Mouse (Mus musculus) intestine, embryonic 16.5 days (tissue): ENCODE measurements around the gene Ssx9. TPM values are rescaled to one million over a fixed set of nuclear protein-coding genes. Genes with fewer than 3 reads are reported as not detected.
"Not testable (repeated sequence)": the region's sequence is repeated elsewhere in the genome, so short reads cannot be mapped to it uniquely, and the experiment has no call there.

ENCODE experiments used
- ATAC-seq: fragments of 200-750 bp; cut with Nextera tagmentation; 2 replicates; pipeline ENCODE4 v1.8.0; 2017; ENCODE audit warnings: moderate TSS enrichment, moderate library complexity
- H3K27ac ChIP-seq: fragments of 300-500 bp; sonication (generic); 2 replicates; pipeline ENCODE4 v1.5.1; 2014; ENCODE audit warnings: mild to moderate bottlenecking, low read length
- H3K27me3 ChIP-seq: fragments of 300-500 bp; sonication (generic); replicated peaks from 2 replicates; pipeline ENCODE4 v1.6.1; 2014; ENCODE audit warnings: low read length, control low read depth, mixed read lengths; ENCODE audit not compliant: control insufficient read depth, insufficient read depth
- H3K36me3 ChIP-seq: fragments of 300-500 bp; sonication (generic); 2 replicates; pipeline ENCODE4 v1.6.1; 2014; ENCODE audit warnings: low read length, control low read depth; ENCODE audit not compliant: control insufficient read depth, insufficient read depth
- H3K4me1 ChIP-seq: fragments of 300-500 bp; sonication (generic); 2 replicates; pipeline ENCODE4 v1.6.1; 2014; ENCODE audit warnings: low read length, control low read depth, mixed read lengths; ENCODE audit not compliant: control insufficient read depth, insufficient read depth
- H3K4me2 ChIP-seq: fragments of 300-500 bp; sonication (generic); 2 replicates; pipeline ENCODE4 v1.6.1; 2014; ENCODE audit warnings: low read depth, low read length, control low read depth
- H3K4me3 ChIP-seq: fragments of 300-500 bp; sonication (generic); 2 replicates; pipeline ENCODE4 v1.5.1; 2014; ENCODE audit warnings: mild to moderate bottlenecking, low read length
- H3K9ac ChIP-seq: fragments of 300-500 bp; sonication (generic); 2 replicates; pipeline ENCODE4 v1.6.1; 2014; ENCODE audit warnings: low read depth, low read length
- H3K9me3 ChIP-seq: fragments of 300-500 bp; sonication (generic); 2 replicates; pipeline ENCODE4 v1.6.1; 2016; ENCODE audit warnings: low read length, control low read depth; ENCODE audit not compliant: control insufficient read depth
- WGBS: fragments of 180-500 bp; shearing (Covaris S2); extraction: QIAGEN DNeasy Blood & Tissue Kit; methylation state at CpG from one replicate; pipeline ENCODE4 v1.1.7; 2014; 5-methylcytosine and 5-hydroxymethylcytosine counted together
- polyA plus RNA-seq: library from polyadenylated mRNA; unstranded; fragments of >200 nt; fragmentation: Nextera tagmentation; extraction: Ambion mirVana; gene quantifications from 2 replicates; pipeline ENCODE4 v1.2.1, GENCODE M21; 2015

Gene Ssx9
- polyA plus RNA-seq, result not detected in 2 replicates

DNA sequence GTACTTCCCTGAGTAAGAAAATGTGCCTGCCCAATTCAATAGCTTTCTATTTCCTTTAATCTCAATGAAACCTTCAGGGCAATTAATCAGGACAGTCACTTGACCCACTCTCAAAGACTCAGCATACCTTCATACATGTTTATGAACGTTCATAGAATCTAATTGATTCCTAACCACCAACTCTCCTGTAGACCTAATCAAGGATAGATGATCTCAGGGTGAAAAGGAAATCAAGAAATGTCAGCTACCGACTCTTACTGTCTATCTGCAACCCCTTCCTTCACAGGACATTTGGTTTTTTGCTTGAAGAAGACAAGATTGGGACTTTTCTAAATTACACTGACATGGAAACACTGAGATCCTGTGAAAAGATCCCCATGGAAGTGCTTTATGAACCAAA, at the start of gene Ssx9:
Gene Ssx9, plus strand, starts transcription at position 301 of the 400 bp plus-strand sequence.
- not testable (repeated sequence) for H3K9me3 ChIP-seq, H3K9ac ChIP-seq, H3K4me1 ChIP-seq, H3K4me3 ChIP-seq, H3K36me3 ChIP-seq, H3K4me2 ChIP-seq, ATAC-seq, H3K27me3 ChIP-seq, H3K27ac ChIP-seq
- 55% methylated on average over 2 of the region's 2 CpGs for WGBS

DNA sequence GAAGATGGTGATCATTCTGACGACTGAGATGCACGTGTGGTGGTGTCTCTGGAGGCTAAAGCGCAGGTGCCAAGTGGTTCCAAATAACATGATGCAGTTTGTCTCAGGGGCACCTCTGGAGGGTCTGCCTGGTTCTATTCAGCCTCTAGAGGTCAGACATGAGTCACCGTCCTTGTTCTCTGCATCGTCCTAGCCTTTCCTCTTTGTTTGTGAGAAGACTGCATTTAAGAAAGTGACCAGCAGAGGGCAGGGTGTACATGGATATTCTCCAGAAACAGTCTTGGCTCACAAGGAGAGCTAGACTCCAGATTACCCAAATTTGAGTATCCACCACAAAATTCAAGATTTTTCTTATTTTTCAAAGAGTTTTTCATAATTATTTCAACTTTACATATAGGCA, 15.3 kb upstream of the Ssx9 start:
- no peaks in the 10 kb centered on the region for H3K4me1 ChIP-seq
- H3K4me3 ChIP-seq, result no peak overlapping the region
- H3K27me3 ChIP-seq, result no peaks in the 10 kb centered on the region
- H3K9ac ChIP-seq, result no peak overlapping the region
- ATAC-seq, result no peak
- no peak overlapping the region for H3K27ac ChIP-seq
- 53% methylated on average over 5 of the region's 5 CpGs for WGBS
- no peaks in the 10 kb centered on the region for H3K9me3 ChIP-seq
- no peaks in the 10 kb centered on the region for H3K36me3 ChIP-seq
- H3K4me2 ChIP-seq, result no peak overlapping the region

DNA sequence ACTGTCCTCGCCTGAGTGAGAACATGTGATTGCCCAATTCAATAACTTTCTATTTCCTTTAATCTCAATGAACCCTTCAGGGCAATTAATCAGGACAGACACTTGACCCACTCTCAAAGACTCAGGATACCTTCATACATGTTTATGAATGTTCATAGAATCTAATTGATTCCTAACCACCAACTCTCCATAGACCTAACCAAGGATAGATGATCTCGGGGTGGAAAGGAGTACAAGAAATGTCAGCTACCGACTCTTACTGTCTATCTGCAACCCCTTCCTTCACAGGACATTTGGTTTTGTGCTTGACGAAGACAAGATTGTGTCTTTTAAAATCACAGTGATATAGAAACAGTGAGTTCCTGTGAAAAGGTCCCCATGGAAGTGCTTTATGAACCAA, 55.2 kb downstream of the Ssx9 start, which contains the start of gene Ssxb5:
Gene Ssxb5, plus strand, starts transcription at position 301 of the 400 bp plus-strand sequence.
- not testable (repeated sequence) for H3K9me3 ChIP-seq, H3K9ac ChIP-seq, H3K4me2 ChIP-seq, H3K4me3 ChIP-seq, ATAC-seq, H3K36me3 ChIP-seq, H3K27ac ChIP-seq, H3K4me1 ChIP-seq, H3K27me3 ChIP-seq
- WGBS, result 80% methylated on average over 4 of the region's 4 CpGs

Other genes starting within 250 kb of the Ssx9 start
- gene Gm14459, start 223.5 kb upstream of the Ssx9 start, polyA plus RNA-seq, result not detected in 2 replicates
- gene Ssxb6, start 200.2 kb upstream of the Ssx9 start, polyA plus RNA-seq, result not detected in 2 replicates
- gene Ssxb3, start 156.6 kb upstream of the Ssx9 start, polyA plus RNA-seq, result not detected in 2 replicates
- not detected in 2 replicates for gene Ssxb8, start 57.6 kb upstream of the Ssx9 start, polyA plus RNA-seq
- not detected in 2 replicates for gene Ssxb5, start 55.3 kb downstream of the Ssx9 start, polyA plus RNA-seq
- not detected in 2 replicates for gene Gm6592, start 95.6 kb downstream of the Ssx9 start, polyA plus RNA-seq
- gene Gm5751, start 125.8 kb downstream of the Ssx9 start, polyA plus RNA-seq, result not detected in 2 replicates
- 1.6 and 1.7 TPM in 2 replicates for gene B630019K06Rik, start 143.9 kb downstream of the Ssx9 start, polyA plus RNA-seq
- not detected in 2 replicates for gene Fthl17b, start 214.5 kb downstream of the Ssx9 start, polyA plus RNA-seq
- not detected in 2 replicates for gene Fthl17c, start 228.1 kb downstream of the Ssx9 start, polyA plus RNA-seq
- gene Fthl17d, start 238.3 kb downstream of the Ssx9 start, polyA plus RNA-seq, result not detected in 2 replicates